Mouse (Mus musculus): ENCODE measurements at regions not wholly inside any gene's neighbourhood (a gene's known extent, or its start where the extent isn't known, plus 50 kb on each side); places are given as distances from the start of the nearest gene placed in this dataset.

DNA sequence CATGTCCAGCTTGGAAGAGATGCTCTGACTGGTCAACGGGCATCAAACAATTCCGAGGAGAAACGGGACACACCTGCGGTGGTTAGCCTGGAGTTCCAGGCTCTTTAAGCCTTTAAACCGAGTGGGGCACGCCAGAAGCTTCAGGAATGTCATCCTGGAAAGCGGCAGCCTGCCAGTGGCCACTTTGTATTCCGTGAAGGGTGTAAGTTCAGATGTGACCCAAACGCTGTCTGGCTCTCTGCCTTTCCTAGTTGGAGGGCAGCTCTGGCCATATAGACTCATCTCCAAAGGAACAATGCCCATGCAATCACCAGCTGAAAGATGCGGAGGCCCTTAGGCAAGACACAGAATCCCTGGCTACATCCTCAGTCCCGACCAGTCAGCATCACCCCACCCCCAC lies 597.8 kb upstream of the Gm10131 start:
- peak; percentile 16 for DNase-seq (ENCODE audit: low read depth, low spot score)

DNA sequence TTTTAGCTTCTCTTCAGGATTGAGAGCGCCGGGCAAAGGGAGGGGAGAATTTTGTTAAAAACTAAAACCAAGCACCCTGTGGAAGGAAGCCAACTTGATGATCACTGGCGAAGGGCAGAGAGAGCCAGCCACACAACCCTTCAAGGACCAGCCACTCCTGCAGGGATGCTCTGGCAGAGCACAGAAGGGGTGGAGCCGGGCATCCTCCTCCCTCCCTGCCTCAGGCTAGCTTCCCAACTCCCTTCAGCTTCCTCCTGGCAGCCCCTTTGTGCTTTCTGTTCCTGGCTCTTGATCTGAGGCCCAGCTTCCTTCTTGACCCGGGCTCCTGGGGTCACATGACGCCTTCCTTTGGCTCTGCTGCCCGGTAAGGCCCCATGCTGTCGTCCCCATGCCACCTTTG lies 591.8 kb upstream of the Gm10131 start:
- no peak for DNase-seq (ENCODE audit: low read depth, low spot score)

DNA sequence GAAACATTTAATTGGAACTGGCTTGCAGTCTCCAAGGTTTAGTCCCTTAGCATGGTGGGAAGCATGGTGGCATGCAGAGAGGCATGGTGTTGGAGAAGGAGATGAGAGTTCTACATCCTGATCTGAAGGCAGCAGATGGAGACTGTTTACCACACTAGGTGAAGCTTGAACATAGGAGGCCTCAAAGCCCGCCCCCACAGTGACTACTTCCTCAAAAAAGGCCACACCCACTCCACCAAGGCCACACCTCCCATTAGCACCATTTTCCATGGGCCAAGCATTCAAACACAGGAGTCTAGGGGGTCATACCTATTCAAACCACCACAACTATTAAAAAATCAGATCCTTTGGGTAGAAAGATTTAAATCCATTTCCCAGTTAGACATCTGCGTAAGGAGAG lies 591.3 kb upstream of the Gm10131 start:
- DNase-seq (ENCODE audit: low read depth, low spot score): no peak

DNA sequence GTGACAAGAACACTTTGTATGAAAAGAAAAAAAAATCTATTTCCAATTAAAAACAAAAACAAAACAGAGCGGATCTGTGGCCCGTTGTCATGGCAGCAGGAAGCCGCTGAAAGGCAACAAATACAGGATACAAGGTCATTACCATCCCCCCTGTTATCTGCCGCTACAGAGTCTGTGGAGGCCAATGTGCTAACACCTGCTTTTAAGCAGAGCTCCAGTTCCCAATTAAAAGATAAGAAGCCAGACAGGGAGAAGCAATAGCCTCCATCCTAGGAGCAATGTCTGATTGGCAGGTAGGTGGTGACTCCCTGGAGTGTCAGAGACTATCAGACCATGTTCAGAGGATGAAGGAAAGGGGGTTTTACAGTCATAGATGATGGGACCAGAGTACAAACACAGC lies 587.5 kb upstream of the Gm10131 start:
- DNase-seq (ENCODE audit: low read depth, low spot score): no peak

DNA sequence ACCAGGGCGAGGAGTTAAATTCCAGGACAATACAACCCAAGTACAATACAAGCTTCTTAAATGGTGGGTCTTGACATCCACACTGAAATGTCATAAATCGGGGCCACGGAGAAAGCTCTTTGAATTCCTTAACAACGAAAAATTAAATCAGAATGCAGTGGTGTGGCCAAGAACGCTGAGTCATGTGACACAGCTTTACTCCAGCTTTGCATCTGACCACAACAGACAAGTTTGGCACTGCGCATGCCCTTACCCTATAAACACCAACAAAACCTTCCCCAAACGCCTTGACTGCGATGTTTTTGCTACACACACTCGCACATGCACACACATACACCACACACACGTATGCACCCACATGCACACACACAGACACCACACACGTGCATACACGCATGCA lies 584.8 kb upstream of the Gm10131 start:
- no peak for DNase-seq (ENCODE audit: low read depth, low spot score)

DNA sequence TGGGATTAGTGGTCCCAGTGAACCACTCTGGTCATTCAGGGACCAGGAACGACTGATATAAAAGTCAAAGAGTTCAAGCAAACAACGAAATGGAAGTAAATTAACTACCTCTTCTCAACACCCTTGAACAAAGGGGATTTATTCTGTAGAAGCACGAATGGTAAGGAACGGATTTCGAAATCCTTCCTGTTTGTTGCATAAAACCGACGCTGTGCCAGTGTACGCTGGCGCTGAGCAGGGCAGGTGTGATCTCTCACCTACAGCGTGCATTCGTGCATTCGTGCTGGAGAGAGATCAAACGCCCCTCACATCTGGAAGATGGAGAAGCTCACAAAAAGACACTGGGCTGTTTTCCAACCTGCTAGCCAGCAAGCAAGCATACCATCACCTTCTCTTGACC lies 581.1 kb upstream of the Gm10131 start:
- no peak for DNase-seq (ENCODE audit: low read depth, low spot score)

DNA sequence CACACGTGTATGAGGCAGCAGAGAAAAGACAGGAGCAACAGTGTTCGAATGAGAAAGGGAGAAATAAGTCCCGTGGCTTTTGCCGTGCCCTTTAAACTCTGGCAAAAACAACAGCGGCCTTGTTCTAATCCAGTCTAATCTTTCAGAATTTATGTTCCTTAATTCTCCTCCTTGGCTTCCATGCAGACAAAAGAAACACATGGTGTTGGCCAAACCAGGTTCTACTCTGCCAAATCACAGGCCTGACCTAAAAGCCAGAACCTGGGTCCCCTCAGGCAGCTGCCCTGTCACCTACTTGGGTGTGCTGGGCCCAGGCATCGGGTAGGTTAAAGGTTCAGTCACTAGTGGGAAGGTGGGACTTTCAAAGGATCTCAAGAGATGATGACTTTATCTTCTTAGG lies 580.2 kb upstream of the Gm10131 start:
- DNase-seq (ENCODE audit: low read depth, low spot score): no peak

DNA sequence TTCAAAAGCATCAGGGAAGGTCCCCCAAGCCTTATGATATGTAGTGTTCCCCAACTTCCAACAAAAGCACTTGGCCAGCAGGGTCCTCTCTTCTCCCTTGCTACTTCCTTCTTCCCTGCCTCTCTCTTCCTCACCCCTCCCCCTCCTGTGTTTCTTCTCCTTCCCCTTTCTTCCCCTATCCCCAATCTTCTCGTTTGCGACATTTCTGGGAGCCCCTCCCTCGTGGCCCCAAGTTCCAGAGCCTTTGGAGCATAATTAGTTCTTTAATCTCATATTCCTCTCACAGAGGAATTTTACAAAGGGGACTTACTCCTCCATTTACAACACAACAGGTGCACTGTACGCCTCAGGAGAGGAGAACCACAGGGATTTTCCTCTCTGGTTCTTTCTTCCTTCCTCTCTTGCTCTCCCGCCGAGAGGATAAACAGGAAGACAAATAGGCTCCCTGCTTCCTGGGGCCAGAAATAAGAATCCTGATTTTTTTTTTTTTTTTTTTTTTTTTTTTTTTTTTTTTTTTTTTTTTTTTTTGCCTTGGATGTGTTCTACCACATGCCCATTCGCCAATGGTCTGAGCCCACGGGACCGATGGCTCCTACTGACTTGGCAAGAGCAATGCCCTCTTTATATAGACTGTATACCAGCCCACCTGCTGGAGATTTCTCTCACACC lies 578.4 kb upstream of the Gm10131 start:
- no peak for DNase-seq (ENCODE audit: low read depth, low spot score)

DNA sequence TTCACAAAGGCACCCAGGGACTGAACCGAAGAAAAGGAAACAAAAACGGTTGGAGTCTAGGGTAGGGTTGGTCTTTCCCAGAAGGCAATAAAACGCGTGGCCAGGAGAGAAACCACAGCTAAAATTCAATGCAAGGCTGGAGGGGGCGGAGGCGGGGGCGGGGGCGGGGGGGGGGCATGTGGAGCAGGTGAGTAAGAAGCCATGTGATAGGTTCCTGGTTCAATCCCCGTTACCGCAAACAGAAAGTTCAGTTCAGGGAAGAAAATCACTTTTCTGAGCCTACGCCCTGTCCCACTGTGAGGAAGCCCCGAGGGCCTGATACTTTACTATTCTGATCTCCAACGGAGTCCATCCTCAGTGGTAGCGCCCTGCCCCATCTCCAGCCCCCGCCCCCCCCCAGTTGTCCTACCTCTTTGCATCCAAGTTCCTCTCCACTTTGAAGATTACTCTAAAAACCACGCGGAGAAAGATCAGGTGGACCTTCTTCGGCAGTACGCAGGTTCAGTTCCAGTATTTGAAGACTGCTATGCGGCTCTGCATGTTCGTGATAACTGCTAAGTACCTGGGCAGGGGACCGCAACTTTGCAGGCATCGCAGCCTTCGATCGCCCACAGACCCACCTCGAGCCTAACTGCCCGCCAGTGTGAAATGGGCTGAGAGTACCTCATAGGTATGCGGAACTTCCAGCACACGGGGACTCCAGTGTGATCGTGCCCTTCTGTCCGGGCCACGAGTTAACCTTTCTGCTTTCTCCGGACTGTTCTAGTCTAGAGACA lies 577.7 kb upstream of the Gm10131 start:
- no peak for DNase-seq (ENCODE audit: low read depth, low spot score)

DNA sequence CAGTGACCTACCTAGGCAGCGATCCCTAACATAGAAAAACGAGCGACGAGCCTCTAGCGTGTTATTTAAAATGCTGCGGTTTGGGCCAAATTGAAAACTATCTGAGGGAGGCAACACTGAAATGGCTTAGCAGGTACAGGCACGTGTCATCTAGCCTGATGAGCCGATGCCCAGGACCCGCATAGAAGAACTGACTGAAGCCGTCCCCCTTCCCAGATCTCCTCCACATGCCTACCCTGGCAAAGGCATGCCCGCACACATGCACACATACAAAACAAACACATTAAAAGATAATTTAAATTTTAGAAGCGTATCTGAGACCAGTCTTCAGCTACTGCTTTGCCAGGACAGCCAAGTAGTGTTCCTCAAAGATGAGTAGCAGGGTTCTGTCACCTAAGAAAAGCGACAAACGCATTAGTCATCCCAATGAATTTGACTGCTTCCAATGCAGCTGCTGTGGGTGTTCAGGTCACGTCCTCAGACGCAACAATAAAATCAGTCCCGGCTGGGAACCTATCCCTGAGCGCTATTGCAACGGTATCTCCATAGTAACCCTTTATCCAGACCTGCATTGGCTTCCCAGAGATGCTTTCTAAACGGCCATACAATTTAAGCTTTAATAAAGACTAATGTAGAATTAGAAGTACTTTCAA lies 577.0 kb upstream of the Gm10131 start:
- DNase-seq (ENCODE audit: low read depth, low spot score): peak; percentile 74

DNA sequence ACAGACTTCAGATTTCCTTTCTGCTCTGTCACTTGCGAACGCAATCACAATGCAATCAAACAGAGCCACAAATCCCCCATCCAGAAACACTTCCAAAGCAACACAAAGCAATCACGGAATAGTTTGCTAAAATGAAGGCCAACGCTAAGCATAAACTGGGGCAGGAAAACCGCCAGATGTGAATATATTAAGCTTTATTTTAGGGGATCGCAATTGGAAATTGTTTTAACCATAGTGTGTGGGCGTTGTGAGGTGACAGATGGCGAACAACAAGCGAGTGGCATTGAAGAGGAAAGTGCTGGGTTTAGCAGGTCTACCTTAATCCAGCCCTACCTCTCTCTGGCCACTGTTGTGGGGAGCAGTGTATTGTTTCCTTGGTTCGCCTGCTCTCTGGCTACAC lies 574.8 kb upstream of the Gm10131 start:
- DNase-seq (ENCODE audit: low read depth, low spot score): peak; percentile 55

DNA sequence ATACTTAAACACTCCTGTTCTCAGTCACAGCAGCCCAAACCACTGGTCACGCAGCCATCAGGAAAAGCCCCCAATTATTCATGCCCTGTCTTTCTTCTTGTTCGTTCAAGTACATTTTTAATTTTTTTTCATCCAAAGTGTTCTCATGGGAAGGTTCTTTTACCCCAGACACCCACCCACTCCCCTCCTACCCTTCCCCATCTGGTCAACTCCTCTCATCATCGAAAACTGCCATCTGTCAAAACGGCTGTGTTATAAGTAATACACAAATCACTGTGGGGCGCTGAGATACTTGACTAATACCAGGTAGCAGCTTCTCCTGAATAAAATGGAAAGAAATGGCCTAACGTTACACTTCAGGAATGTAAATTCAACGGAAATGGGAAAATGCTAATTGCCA lies 573.1 kb upstream of the Gm10131 start:
- peak; percentile 73 for DNase-seq (ENCODE audit: low read depth, low spot score)

DNA sequence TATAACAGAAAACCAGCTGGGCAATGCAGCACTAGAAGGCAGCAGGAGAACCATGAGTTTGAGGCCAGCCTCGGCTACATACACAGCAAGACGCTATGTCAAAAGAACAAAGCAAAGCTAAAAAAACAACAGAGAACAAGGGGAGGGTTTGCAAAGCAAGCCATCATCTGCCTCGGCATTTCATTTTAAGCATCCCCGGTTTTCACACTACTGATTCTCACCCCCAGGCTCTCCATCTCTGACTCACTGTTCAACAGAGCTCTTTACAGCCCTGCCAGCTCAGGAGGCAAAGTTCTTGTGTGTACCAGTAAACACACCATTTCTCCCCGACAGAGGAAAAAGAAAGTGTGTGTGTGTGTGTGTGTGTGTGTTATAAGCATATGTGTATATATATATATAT lies 571.6 kb upstream of the Gm10131 start:
- DNase-seq (ENCODE audit: low read depth, low spot score): peak; percentile 86

DNA sequence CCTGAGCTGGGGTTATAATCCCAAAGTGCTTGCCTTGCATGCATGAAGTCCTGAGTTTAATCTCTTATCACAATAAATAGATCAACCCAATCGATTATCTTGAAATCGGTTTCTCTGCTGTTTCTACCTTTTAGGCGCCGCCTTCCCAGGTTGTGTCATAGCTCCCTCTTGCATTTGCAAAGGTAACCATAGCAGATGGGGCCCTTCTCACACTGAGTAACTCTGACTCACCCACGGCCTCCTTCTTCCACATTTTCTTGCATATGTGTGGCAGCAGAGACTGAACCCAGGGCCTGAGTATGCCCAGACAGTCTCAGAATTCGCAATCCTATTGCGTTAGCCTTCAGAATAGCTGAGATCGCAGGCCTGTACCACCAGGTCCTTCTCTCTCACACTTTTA lies 570.7 kb upstream of the Gm10131 start:
- peak; percentile 74 for DNase-seq (ENCODE audit: low read depth, low spot score)

DNA sequence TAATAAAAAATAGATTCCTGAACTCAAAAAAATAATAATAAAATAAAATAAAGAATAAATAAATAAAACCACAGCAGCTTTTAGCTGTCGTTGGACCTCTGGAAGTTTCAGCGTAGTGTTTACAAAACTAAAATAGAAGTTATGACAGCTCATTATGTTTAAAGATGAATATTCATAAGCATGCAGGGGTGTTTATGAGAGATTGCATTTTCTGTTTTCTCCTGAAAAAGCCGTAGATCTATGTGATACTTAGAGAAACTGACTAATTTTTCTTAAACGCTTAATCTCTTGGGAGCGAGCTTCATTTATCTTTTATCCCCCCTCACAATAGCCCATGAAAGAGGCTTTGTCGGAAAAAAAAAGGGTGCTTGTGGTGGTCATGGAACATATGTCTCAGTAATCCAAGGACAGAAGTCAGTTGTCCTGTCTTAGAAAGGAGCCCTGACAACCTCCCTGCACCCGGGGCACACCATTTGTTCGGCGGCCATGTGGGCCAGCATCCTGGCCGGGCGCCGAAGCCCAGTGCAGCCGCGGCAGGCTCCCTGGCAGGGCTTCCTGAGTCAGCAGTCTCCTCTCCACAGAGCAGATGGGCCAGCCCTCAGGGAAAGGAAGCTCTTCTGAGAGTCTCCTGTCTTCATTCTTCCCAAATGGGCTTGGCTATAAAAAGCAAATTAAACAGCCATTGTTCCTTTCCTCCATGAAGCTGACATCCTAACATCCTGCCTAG lies 568.2 kb upstream of the Gm10131 start:
- DNase-seq (ENCODE audit: low read depth, low spot score): peak; percentile 97

DNA sequence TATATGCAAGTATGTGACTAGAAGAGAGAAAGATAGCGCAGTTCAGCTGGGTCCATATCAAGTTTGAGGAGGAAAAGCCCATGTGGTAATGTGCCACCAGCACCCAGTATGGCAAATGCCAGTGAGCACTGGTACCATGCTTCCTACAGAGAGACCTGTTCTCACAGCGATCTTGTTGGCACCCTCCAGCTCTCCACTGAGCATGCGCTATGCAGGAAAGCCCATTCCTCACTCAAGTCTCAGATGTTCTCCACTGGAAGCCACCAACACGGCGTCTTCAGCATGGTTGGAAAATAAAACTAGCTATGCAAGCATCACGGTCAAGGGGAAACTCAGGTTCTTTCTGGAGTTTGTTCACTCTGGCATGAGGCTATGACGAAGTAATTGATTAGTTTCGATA lies 567.3 kb upstream of the Gm10131 start:
- DNase-seq (ENCODE audit: low read depth, low spot score): no peak

DNA sequence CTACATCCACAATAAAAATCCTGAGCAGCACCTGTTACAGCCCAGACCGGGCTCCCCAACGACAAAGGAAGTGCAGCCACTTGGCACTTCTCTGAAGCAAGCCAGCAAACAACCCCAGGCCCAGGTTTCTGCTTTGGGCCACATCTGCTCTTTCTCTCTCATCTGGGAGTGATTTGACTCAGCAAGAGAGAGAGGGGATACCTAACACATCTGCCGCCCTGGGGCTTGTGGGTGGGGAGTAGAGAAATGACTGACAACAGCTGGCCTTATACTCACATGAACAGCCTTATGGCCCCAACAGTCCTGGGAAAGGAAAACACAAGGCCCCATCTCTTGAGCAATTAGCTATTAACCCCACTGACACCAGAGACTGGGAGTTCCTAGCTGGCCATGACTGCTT lies 560.2 kb upstream of the Gm10131 start:
- no peak for DNase-seq (ENCODE audit: low read depth, low spot score)

DNA sequence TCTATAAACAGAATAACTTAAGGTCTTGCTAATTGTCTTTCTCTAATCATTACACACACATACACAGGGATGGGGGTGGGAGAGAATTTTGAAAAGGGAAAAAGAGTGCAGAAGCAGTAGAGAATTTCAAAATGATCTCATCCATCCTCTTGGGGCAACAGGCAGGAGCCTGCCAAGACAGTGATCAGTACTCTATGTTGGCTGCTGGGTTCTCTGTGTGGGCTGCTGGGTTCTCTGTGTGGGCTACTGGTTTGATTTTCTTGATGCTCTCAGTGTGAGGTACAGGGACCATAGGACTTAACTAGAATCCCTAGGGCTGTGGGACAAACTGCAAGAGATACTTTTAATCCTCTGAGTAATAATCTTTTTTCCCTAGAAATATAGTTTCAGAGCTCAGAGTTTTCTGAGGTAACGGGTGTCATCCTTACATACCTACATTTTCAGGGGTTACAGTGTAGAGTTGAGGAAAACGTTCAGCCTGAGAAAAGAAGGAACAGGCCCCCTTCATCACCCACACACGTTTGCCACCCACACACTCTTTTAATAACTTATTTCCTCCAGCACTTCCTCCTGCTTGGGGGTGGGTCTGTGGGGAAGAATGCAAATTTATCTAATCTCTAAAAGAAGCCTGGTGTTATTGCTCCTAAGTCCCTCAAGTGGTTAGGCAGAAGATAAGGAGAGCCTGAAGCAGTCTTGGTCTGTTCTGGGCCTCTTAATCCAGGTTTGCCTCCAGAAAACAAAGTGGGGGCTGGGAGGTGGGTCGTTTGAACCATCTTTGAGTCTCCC lies 559.6 kb upstream of the Gm10131 start:
- DNase-seq (ENCODE audit: low read depth, low spot score): peak; percentile 45

DNA sequence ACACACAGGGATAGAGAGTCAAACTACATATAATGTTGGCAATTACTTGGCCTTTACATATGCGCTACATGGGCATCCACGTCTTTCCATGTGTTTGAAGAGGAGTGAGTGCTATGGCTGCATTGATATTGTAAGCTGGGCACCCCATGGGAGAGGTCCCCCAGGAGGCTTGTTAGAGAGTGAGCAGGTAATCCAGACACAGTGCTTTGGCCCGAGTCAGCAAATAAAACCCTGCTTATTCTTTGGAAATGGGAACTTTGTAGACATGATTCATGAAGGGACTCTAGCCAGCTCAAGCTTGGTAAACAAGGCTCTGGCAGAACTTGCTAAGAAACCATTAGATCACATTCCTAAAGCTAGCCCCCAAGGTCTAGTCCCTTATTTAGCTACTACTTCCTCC lies 557.6 kb upstream of the Gm10131 start:
- no peak for DNase-seq (ENCODE audit: low read depth, low spot score)

DNA sequence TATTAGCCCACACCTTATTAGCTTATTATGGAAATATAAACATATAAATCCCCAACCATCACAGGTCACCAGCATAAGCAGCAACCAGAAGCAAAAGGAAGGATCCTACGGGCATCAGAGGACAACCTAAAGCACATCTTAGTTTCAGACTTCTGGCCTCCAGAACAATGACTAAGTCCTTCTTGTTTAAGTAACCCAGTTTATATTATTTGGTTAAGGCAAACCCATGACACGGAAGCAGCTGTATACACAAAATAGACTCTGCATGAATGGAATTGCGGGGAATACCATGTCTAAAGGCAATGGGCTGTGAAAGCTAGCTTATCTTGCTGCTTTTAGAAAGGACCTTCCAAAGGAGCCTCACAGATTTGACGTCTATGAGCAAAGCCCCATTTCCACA lies 552.9 kb upstream of the Gm10131 start:
- no peak for DNase-seq (ENCODE audit: low read depth, low spot score)

DNA sequence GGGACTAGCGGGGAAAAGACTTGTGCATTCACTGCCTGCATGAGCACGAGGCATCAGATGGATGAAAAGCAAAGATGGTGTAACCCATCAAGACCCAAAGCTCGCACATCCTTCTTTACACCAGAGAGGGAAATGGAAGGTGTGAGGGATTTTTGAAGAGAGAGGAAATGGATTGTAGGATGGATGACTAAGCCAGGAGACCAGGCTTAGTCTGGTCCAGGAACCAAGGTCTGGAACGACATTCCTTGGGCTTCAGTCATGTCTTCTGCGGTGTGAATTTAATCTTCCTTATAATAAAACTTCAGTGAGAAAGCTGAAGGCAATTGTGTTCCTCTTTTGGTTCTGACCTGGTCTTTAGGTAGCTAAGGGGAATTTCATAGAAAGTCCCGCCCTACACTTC lies 551.0 kb upstream of the Gm10131 start:
- DNase-seq (ENCODE audit: low read depth, low spot score): no peak

DNA sequence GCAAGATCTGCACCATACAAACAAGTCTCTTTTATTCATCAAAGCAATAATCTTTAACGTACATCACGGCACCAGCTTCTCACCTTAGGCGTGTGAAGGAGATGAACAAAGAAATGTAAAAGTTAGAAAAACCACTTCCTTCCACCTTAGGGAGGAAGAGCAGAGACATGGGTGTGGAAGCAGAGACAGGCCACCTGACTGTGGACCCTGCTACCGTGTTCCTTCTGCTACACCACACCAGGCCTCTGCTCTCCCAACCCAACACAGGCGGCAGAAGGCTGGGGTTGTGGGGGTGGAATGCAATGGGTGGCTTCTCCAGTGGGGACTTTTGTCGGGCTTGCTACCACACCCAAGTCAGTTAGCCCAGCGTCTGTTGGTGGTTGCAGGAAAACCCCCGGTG lies 540.2 kb upstream of the Gm10131 start:
- DNase-seq (ENCODE audit: low read depth, low spot score): no peak
